22 mouse cellular contexts compared by ENCODE assay signal in genomic region chr2:136745327-136745994, GRCm38 (mm10). TPM values are rescaled to one million over a fixed set of nuclear protein-coding genes. Genes with fewer than 3 reads are reported as not detected.
DNase-seq lines count a peak whose midpoint lies in the region; ATAC-seq and TF ChIP-seq lines count a peak whose summit lies in the region.
"Had no signal": no experiment of that assay in that cellular context is flagged by ENCODE, and none has a peak within 500 bp of the region (broad histone marks: within the 10 kb centered on the region; RNA-seq: fewer than 3 reads in every experiment).

No protein-coding gene starts in this region.

- peak overlapping the region; percentile 69; the same call in 1 of the 2 replicates for H3K27ac ChIP-seq in hindbrain, embryonic 13.5 days
- no peak overlapping the region for H3K27ac ChIP-seq in hindbrain, postnatal 0 days
- H3K27ac ChIP-seq in forebrain, embryonic 14.5 days (ENCODE audit: low read depth, low read length) = peak overlapping the region; percentile 55; the same call in 1 of the 2 replicates
- peak overlapping the region; percentile 16 for H3K27ac ChIP-seq in forebrain, embryonic 16.5 days (ENCODE audit: low read length)
- H3K27ac ChIP-seq in intestine, postnatal 0 days (ENCODE audit: low read depth, low read length) = no peak overlapping the region
- H3K27ac ChIP-seq: embryonic facial prominence, embryonic 10.5 days; heart, adult 2 months; left cerebral cortex, adult 2 months; stomach, embryonic 15.5 days had no signal

- H3K4me1 ChIP-seq in hindbrain, embryonic 13.5 days (replicated peaks) = peaks cover 10% of the 10 kb centered on the region
- no peaks in the 10 kb centered on the region; the same call in 1 of the 2 replicates for H3K4me1 ChIP-seq in hindbrain, postnatal 0 days (ENCODE audit: insufficient read depth, low read length)
- peaks cover 6% of the 10 kb centered on the region; the same call in 1 of the 2 replicates for H3K4me1 ChIP-seq in forebrain, embryonic 14.5 days (ENCODE audit: control insufficient read depth, insufficient read depth, low read length)
- peaks cover 5% of the 10 kb centered on the region for H3K4me1 ChIP-seq in forebrain, embryonic 16.5 days (replicated peaks; ENCODE audit: control insufficient read depth, insufficient read depth, low read length)
- no peaks in the 10 kb centered on the region for H3K4me1 ChIP-seq in intestine, postnatal 0 days (replicated peaks; ENCODE audit: control insufficient read depth, insufficient read depth, low read length)
- H3K4me1 ChIP-seq: stomach, embryonic 15.5 days had no signal

- 64% methylated on average over 7 of the region's 7 CpGs for WGBS in hindbrain, embryonic 13.5 days
- WGBS in hindbrain, postnatal 0 days = 49% methylated on average over 7 of the region's 7 CpGs
- 30% methylated on average over 7 of the region's 7 CpGs for WGBS in forebrain, embryonic 14.5 days
- 24% methylated on average over 7 of the region's 7 CpGs for WGBS in forebrain, embryonic 16.5 days
- WGBS in intestine, postnatal 0 days = 11% methylated on average over 7 of the region's 7 CpGs

- H3K4me3 ChIP-seq in hindbrain, embryonic 13.5 days = no peak overlapping the region
- no peak overlapping the region for H3K4me3 ChIP-seq in hindbrain, postnatal 0 days (ENCODE audit: low read length)
- H3K4me3 ChIP-seq in forebrain, embryonic 14.5 days (ENCODE audit: low read depth, low read length) = no peak overlapping the region
- H3K4me3 ChIP-seq in forebrain, embryonic 16.5 days (replicated peaks; ENCODE audit: low read length) = no peak overlapping the region
- H3K4me3 ChIP-seq in intestine, postnatal 0 days (ENCODE audit: low read depth, low read length) = no peak overlapping the region
- H3K4me3 ChIP-seq: embryonic facial prominence, embryonic 10.5 days; heart, adult 2 months; left cerebral cortex, adult 2 months; stomach, embryonic 15.5 days had no signal

- H3K27me3 ChIP-seq in hindbrain, embryonic 13.5 days = no peaks in the 10 kb centered on the region
- no peaks in the 10 kb centered on the region for H3K27me3 ChIP-seq in hindbrain, postnatal 0 days (ENCODE audit: insufficient read depth, low read length)
- H3K27me3 ChIP-seq in forebrain, embryonic 14.5 days (replicated peaks; ENCODE audit: control insufficient read depth, insufficient read depth, low read length) = no peaks in the 10 kb centered on the region
- no peaks in the 10 kb centered on the region for H3K27me3 ChIP-seq in forebrain, embryonic 16.5 days (replicated peaks; ENCODE audit: control insufficient read depth, insufficient read depth, low read length)
- no peaks in the 10 kb centered on the region for H3K27me3 ChIP-seq in intestine, postnatal 0 days (replicated peaks; ENCODE audit: control insufficient read depth, insufficient read depth, low read length)
- H3K27me3 ChIP-seq: stomach, embryonic 15.5 days had no signal

- no peak for TF ChIP-seq CTCF in hindbrain, postnatal 0 days (IDR thresholded peaks at IDR 0.05; ENCODE audit: low read depth)
- TF ChIP-seq CTCF in intestine, postnatal 0 days (IDR thresholded peaks at IDR 0.05; ENCODE audit: low read depth) = no peak

- no peak for DNase-seq in hindbrain, postnatal 0 days (ENCODE audit: low spot score)
- no peak for DNase-seq in forebrain, embryonic 14.5 days (ENCODE audit: low spot score)
- DNase-seq in thymus, postnatal 14 days = no peak
- DNase-seq in heart, adult 18-20 months = no peak
- DNase-seq: adrenal gland, postnatal 36 days; gastrocnemius, postnatal 10 days; heart, adult 2 months; kidney, adult 8-10 months; kidney, postnatal 25 days; liver; lung, postnatal 10 days; thymus, adult 18-20 months had no signal

- no peaks in the 10 kb centered on the region for H3K9me3 ChIP-seq in hindbrain, embryonic 13.5 days
- H3K9me3 ChIP-seq in hindbrain, postnatal 0 days (ENCODE audit: low read length) = no peaks in the 10 kb centered on the region
- no peaks in the 10 kb centered on the region for H3K9me3 ChIP-seq in forebrain, embryonic 14.5 days (replicated peaks; ENCODE audit: control insufficient read depth, low read length)
- no peaks in the 10 kb centered on the region for H3K9me3 ChIP-seq in forebrain, embryonic 16.5 days (ENCODE audit: control insufficient read depth, low read length)
- no peaks in the 10 kb centered on the region for H3K9me3 ChIP-seq in intestine, postnatal 0 days (ENCODE audit: control insufficient read depth)
- H3K9me3 ChIP-seq: embryonic facial prominence, embryonic 10.5 days; stomach, embryonic 15.5 days had no signal

- H3K9ac ChIP-seq in hindbrain, embryonic 13.5 days = no peak overlapping the region
- no peak overlapping the region for H3K9ac ChIP-seq in hindbrain, postnatal 0 days (replicated peaks; ENCODE audit: low read length)
- H3K9ac ChIP-seq in forebrain, embryonic 14.5 days (ENCODE audit: low read length) = 0 out of 2 replicates have a peak overlapping the region, but pooled peaks have one; percentile 14
- H3K9ac ChIP-seq in forebrain, embryonic 16.5 days (replicated peaks; ENCODE audit: low read depth, low read length) = no peak overlapping the region
- no peak overlapping the region for H3K9ac ChIP-seq in intestine, postnatal 0 days (ENCODE audit: low read depth, low read length)
- H3K9ac ChIP-seq: stomach, embryonic 15.5 days had no signal

- no peak overlapping the region for H3K4me2 ChIP-seq in hindbrain, embryonic 13.5 days
- H3K4me2 ChIP-seq in hindbrain, postnatal 0 days (ENCODE audit: low read depth, low read length) = no peak overlapping the region
- H3K4me2 ChIP-seq in forebrain, embryonic 14.5 days (ENCODE audit: low read length) = no peak overlapping the region
- H3K4me2 ChIP-seq in forebrain, embryonic 16.5 days (ENCODE audit: low read length) = no peak overlapping the region
- H3K4me2 ChIP-seq in intestine, postnatal 0 days (replicated peaks; ENCODE audit: low read depth) = 0 out of 2 replicates have a peak overlapping the region, but pooled peaks have one; percentile 14
- H3K4me2 ChIP-seq: stomach, embryonic 15.5 days had no signal

- no peak for ATAC-seq in hindbrain, embryonic 13.5 days (ENCODE audit: low FRiP score)
- no peak for ATAC-seq in hindbrain, postnatal 0 days
- peak; percentile 22; the same call in 1 of the 2 replicates for ATAC-seq in forebrain, embryonic 14.5 days
- no peak; the same call in 1 of the 2 replicates for ATAC-seq in forebrain, embryonic 16.5 days
- ATAC-seq in intestine, postnatal 0 days = peak; percentile 92

- no peaks in the 10 kb centered on the region for H3K36me3 ChIP-seq in hindbrain, embryonic 13.5 days
- no peaks in the 10 kb centered on the region for H3K36me3 ChIP-seq in hindbrain, postnatal 0 days (ENCODE audit: insufficient read depth, low read length)
- H3K36me3 ChIP-seq in forebrain, embryonic 14.5 days (ENCODE audit: control insufficient read depth, insufficient read depth, low read length) = no peaks in the 10 kb centered on the region
- no peaks in the 10 kb centered on the region for H3K36me3 ChIP-seq in forebrain, embryonic 16.5 days (ENCODE audit: control insufficient read depth, insufficient read depth)
- H3K36me3 ChIP-seq in intestine, postnatal 0 days (ENCODE audit: control insufficient read depth, insufficient read depth) = no peaks in the 10 kb centered on the region
- H3K36me3 ChIP-seq: embryonic facial prominence, embryonic 10.5 days; stomach, embryonic 15.5 days had no signal

RNA-seq across cellular contexts. Expression of gene Snap25, which starts 32.2 kb away (rescaled TPM):
- 134 and 141 TPM in 2 replicates for polyA plus RNA-seq in hindbrain, embryonic 13.5 days (2015; fragmentation: Nextera tagmentation; extraction: Ambion mirVana)
- total RNA-seq in hindbrain, postnatal 0 days (2014; rRNA removed) = 227 and 265 TPM in 2 replicates
- polyA plus RNA-seq in hindbrain, postnatal 0 days (2015; fragmentation: Nextera tagmentation; extraction: Ambion mirVana) = 312 and 341 TPM in 2 replicates
- polyA plus RNA-seq in forebrain, embryonic 14.5 days (2014; fragmentation: Nextera tagmentation; extraction: Ambion mirVana) = 53.5 and 85.8 TPM in 2 replicates
- 134 and 169 TPM in 2 replicates for polyA plus RNA-seq in forebrain, embryonic 16.5 days (2015; fragmentation: Nextera tagmentation; extraction: Ambion mirVana)
- 10.3 and 10.6 TPM in 2 replicates for polyA plus RNA-seq in intestine, postnatal 0 days (2015; fragmentation: Nextera tagmentation; extraction: Ambion mirVana)
- total RNA-seq in heart, adult 18-20 months (2021) = under 1 TPM in 1 of 2 experiments, not detected in 1; 0.12 TPM
- total RNA-seq: common myeloid progenitor, adult 5-6 weeks; hematopoietic stem cell, adult 5-6 weeks; megakaryocyte, adult 5-6 weeks had no signal
- polyA plus RNA-seq: C2C12 had no signal

Comparison
In these comparisons a context has a peak if more than half of its experiments do, and no peak if none do; other contexts are left out.
1. ATAC-seq: peak in forebrain, embryonic 14.5 days (single experiment) and intestine, postnatal 0 days (single experiment); none in hindbrain, embryonic 13.5 days (single experiment), hindbrain, postnatal 0 days (single experiment) and forebrain, embryonic 16.5 days (single experiment).
2. H3K27ac ChIP-seq: peak in hindbrain, embryonic 13.5 days (single experiment), forebrain, embryonic 14.5 days (single experiment) and forebrain, embryonic 16.5 days (single experiment); none in hindbrain, postnatal 0 days (single experiment) and intestine, postnatal 0 days (single experiment).